Mouse (Mus musculus) mature B cell (primary cell): Measurements from ENCODE around the gene Mrps33.

Experiments
- in situ Hi-C: fragments of 300-500 bp; cut with MboI; formaldehyde crosslinking; loops from 2 replicates; pipeline ENCODE4 v1.14.3; 2019

Mrps33 gene

GRCm38 (mm10) chr6:39810612-39811116 lies at the start of gene Mrps33:
Gene Mrps33 (minus strand): TSS chr6:39810988.
- in situ Hi-C loops: no loop called here

GRCm38 (mm10) chr6:39849667-39850066 lies 38.9 kb upstream of the Mrps33 start:
- in situ Hi-C loops: no loop called here

GRCm38 (mm10) chr6:39848766-39849165 lies 38.0 kb upstream of the Mrps33 start:
- in situ Hi-C loops: no loop called here

GRCm38 (mm10) chr6:39847538-39847937 lies 36.8 kb upstream of the Mrps33 start:
- in situ Hi-C loops: no loop called here

- in situ Hi-C loops: no loop called here
Observed at GRCm38 (mm10) chr6:39843698-39844342, 33.0 kb upstream of the Mrps33 start.

- in situ Hi-C loops: no loop called here
Observed at GRCm38 (mm10) chr6:39828736-39829135, 17.9 kb upstream of the Mrps33 start.

GRCm38 (mm10) chr6:39821241-39821640 lies 10.5 kb upstream of the Mrps33 start:
- in situ Hi-C loops: no loop called here

- in situ Hi-C loops: no loop called here
Observed at GRCm38 (mm10) chr6:39818922-39819321, 8.1 kb upstream of the Mrps33 start.

- in situ Hi-C loops: no loop called here
Observed at GRCm38 (mm10) chr6:39808511-39808910, 2.3 kb downstream of the Mrps33 start.

GRCm38 (mm10) chr6:39807050-39807560 lies 3.7 kb downstream of the Mrps33 start:
- in situ Hi-C loops: no loop called here

- in situ Hi-C loops: no loop called here
Observed at GRCm38 (mm10) chr6:39806336-39806735, 4.5 kb downstream of the Mrps33 start.

- in situ Hi-C loops: no loop called here
Observed at GRCm38 (mm10) chr6:39805916-39806315, 4.9 kb downstream of the Mrps33 start.

- in situ Hi-C loops: no loop called here
Observed at GRCm38 (mm10) chr6:39800977-39801376, 9.8 kb downstream of the Mrps33 start.

- in situ Hi-C loops: loop anchor here (25.0 kb wide), 1 partner anchor 335 kb away; no protein-coding TSS in a partner anchor
Observed at GRCm38 (mm10) chr6:39797076-39797475, 13.7 kb downstream of the Mrps33 start.

- in situ Hi-C loops: loop anchor here (25.0 kb wide), 1 partner anchor 334 kb away; no protein-coding TSS in a partner anchor
Observed at GRCm38 (mm10) chr6:39796150-39796549, 14.6 kb downstream of the Mrps33 start.

- in situ Hi-C loops: loop anchor here (25.0 kb wide), 1 partner anchor 330 kb away; no protein-coding TSS in a partner anchor
Observed at GRCm38 (mm10) chr6:39791806-39792205, 19.0 kb downstream of the Mrps33 start.

GRCm38 (mm10) chr6:39788408-39788807 lies 22.4 kb downstream of the Mrps33 start:
- in situ Hi-C loops: loop anchor here (25.0 kb wide), 1 partner anchor 326 kb away; no protein-coding TSS in a partner anchor

- in situ Hi-C loops: loop anchor here (25.0 kb wide), 1 partner anchor 325 kb away; no protein-coding TSS in a partner anchor
Observed at GRCm38 (mm10) chr6:39787783-39788182, 23.0 kb downstream of the Mrps33 start.

GRCm38 (mm10) chr6:39785944-39786343 lies 24.8 kb downstream of the Mrps33 start:
- in situ Hi-C loops: loop anchor here (25.0 kb wide), 1 partner anchor 324 kb away; no protein-coding TSS in a partner anchor

GRCm38 (mm10) chr6:39783521-39783920 lies 27.3 kb downstream of the Mrps33 start:
- in situ Hi-C loops: loop anchor here (25.0 kb wide), 1 partner anchor 321 kb away; no protein-coding TSS in a partner anchor

- in situ Hi-C loops: loop anchor here (25.0 kb wide), 1 partner anchor 320 kb away; no protein-coding TSS in a partner anchor
Observed at GRCm38 (mm10) chr6:39782618-39783017, 28.2 kb downstream of the Mrps33 start.

- in situ Hi-C loops: loop anchor here (25.0 kb wide), 1 partner anchor 320 kb away; no protein-coding TSS in a partner anchor
Observed at GRCm38 (mm10) chr6:39781766-39782530, 28.8 kb downstream of the Mrps33 start.
